Mouse (Mus musculus) heart, embryonic 15.5 days (tissue): Measurements from ENCODE around the gene Dapp1. TPM values are rescaled to one million over a fixed set of nuclear protein-coding genes. Genes with fewer than 3 reads are reported as not detected.
"Not testable (repeated sequence)": the region's sequence is repeated elsewhere in the genome, so short reads cannot be mapped to it uniquely, and the experiment has no call there.

Experiments used
- ATAC-seq: fragments of 200-750 bp; cut with Nextera tagmentation; replicated peaks from 2 replicates; pipeline ENCODE4 v1.8.0; 2017; ENCODE audit warnings: low read depth, moderate TSS enrichment; ENCODE audit not compliant: insufficient number of reproducible peaks, insufficient read depth, low FRiP score
- H3K27ac ChIP-seq: fragments of 300-500 bp; sonication (generic); 2 replicates; pipeline ENCODE4 v1.5.1; 2015; ENCODE audit warnings: mild to moderate bottlenecking, inconsistent platforms
- H3K27me3 ChIP-seq: fragments of 300-500 bp; sonication (generic); 2 replicates; pipeline ENCODE4 v1.6.1; 2015; ENCODE audit warnings: inconsistent platforms
- H3K36me3 ChIP-seq: fragments of 300-500 bp; sonication (generic); 2 replicates; pipeline ENCODE4 v1.6.1; 2015; ENCODE audit warnings: mild to moderate bottlenecking, inconsistent platforms
- H3K4me1 ChIP-seq: fragments of 300-500 bp; sonication (generic); replicated peaks from 2 replicates; pipeline ENCODE4 v1.6.1; 2015; ENCODE audit warnings: inconsistent platforms
- H3K4me2 ChIP-seq: fragments of 300-500 bp; sonication (generic); 2 replicates; pipeline ENCODE4 v1.6.1; 2015; ENCODE audit warnings: inconsistent platforms, mild to moderate bottlenecking, moderate library complexity
- H3K4me3 ChIP-seq: fragments of 300-500 bp; sonication (generic); 2 replicates; pipeline ENCODE4 v1.5.1; 2015; ENCODE audit warnings: mild to moderate bottlenecking, inconsistent platforms
- H3K9ac ChIP-seq: fragments of 300-500 bp; sonication (generic); 2 replicates; pipeline ENCODE4 v1.6.1; 2015; ENCODE audit warnings: mild to moderate bottlenecking, inconsistent platforms
- H3K9me3 ChIP-seq: fragments of 300-500 bp; sonication (generic); replicated peaks from 2 replicates; pipeline ENCODE4 v1.6.1; 2016; ENCODE audit warnings: inconsistent platforms
- WGBS: fragments of 180-500 bp; shearing (Covaris S2); methylation state at CpG from one replicate; pipeline ENCODE4 v1.1.7; 2015; ENCODE audit warnings: mixed read lengths; 5-methylcytosine and 5-hydroxymethylcytosine counted together
- polyA plus RNA-seq: library from polyadenylated mRNA; unstranded; fragments of >200 nt; fragmentation: Nextera tagmentation; extraction: Ambion mirVana; gene quantifications from 2 replicates; pipeline ENCODE4 v1.2.1, GENCODE M21; 2015

The Dapp1 gene
- polyA plus RNA-seq, 1 experiment from 2014 or later: 18.4 TPM

DNA sequence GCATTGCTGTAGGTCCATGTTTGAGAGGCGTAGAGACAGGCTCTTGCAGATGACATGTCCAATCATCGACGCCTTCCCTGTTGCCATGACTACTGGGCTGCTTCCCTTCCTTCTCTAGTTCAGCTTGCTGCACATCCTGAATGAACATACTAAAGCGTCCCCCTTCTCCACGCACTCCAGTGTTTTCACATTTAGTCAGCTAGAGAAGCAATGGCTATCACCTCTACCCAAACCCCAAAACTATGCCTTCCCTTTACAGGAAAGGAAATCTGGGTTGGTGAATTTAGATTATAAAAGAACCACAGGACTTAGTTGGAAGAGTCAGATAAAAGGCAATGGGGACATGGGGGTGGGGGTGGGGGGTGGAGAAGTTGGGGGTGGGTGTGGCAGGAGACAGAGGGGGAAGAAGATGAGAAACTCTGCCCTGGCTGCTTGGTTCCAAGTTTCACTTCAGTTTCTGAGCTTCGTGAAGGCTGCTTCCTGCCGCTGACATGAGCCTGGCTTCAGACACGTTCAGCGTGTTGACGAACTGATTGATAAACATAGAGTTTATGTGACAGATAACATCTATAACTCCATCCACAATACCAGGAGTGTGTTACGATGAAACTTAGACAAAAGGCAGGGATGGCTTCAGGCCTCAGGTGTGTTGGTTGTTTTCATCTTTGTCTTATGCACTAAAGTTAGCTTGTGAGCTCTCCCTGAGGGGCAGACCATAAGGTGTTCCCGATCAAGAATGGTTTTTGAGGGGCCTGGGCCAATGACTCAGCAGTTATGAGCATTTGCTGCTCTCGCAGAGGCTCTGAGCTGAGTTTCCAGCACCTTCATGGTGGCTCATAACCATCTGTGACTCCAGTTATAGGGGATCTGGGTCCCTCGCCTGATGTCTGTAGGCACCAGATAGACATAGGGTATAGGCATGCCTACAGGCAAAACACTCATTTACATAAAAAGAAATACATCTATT lies 28.1 kb downstream of the Dapp1 start:
- Histone ChIP-seq H3K36me3 (no peaks in the 10 kb centered on the region), H3K27ac (peak overlapping the region; percentile 72), H3K4me3 (no peak overlapping the region), H3K9me3 (no peaks in the 10 kb centered on the region), H3K4me1 (peaks cover 39% of the 10 kb centered on the region), H3K9ac (no peak overlapping the region), H3K27me3 (no peaks in the 10 kb centered on the region), H3K4me2 (no peak overlapping the region)
- ATAC-seq: peak; percentile 63; the same call in 1 of the 2 replicates
- 38% methylated on average over 14 of the region's 14 CpGs for WGBS

DNA sequence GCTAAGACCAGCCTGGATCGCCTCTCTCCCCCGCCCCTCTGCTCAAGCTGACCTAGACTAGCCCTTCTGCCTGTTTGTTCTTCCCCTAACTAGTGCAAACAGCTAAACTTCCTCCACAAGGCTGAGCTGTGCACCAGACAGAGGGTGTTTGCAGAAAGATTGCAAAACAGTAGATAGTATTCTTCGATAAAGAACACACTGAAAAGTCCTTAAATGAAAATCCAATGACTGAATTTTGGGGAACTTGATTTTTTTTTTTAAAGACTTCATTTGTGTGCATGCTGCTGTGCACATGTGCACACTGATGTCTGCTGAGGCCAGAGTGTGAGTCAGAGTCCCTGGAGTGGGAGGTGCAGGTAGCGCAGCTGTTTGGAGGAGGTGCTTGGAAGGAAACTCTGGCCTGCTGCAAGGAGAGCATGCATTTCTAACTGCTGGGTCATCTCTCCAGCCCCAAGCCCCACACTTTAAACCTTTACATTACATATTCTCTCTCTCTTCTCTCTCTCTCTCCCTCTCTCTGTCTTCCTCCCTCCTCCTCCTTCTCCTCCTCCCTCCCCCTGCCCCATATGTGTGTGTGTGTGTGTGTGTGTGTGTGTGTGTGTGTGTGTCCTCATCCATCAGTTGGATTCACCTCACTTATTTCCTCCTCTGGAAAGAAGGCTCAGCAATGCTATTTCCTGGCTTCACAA lies 29.0 kb downstream of the Dapp1 start:
- Histone ChIP-seq H3K4me1 (peaks cover 38% of the 10 kb centered on the region), H3K4me2 (no peak overlapping the region), H3K9me3 (no peaks in the 10 kb centered on the region), H3K27ac (peak overlapping the region; percentile 72), H3K4me3 (no peak overlapping the region), H3K9ac (no peak overlapping the region), H3K27me3 (no peaks in the 10 kb centered on the region), H3K36me3 (no peaks in the 10 kb centered on the region)
- peak; percentile 72 for ATAC-seq
- 42% methylated on average over 4 of the region's 4 CpGs for WGBS

DNA sequence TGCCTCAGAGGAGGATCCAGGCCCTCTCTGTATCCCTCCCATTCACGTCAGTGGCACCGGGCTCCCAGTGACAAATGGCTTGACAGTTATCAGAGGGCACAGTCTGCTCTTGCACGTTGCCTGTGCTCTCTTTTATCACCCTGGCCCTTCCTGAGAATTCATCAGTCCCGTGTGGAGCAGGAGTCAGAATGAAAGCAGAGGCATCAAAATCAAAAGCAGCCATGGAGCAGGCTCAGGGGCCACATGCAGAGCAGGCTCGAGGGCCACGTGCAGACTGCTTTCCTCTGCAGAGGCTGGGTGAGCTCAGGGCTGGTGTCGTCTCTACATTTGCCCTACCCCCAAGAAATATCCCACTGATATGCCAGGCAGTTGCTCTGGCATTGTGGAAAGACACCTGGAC lies 29.5 kb downstream of the Dapp1 start:
- no peak overlapping the region for H3K4me3 ChIP-seq
- no peaks in the 10 kb centered on the region for H3K9me3 ChIP-seq
- 23% methylated on average over 7 of the region's 7 CpGs for WGBS
- H3K9ac ChIP-seq: no peak overlapping the region
- H3K4me1 ChIP-seq: peaks cover 38% of the 10 kb centered on the region
- peak overlapping the region; percentile 72 for H3K27ac ChIP-seq
- ATAC-seq: no peak
- H3K36me3 ChIP-seq: no peaks in the 10 kb centered on the region
- no peak overlapping the region for H3K4me2 ChIP-seq
- H3K27me3 ChIP-seq: no peaks in the 10 kb centered on the region

DNA sequence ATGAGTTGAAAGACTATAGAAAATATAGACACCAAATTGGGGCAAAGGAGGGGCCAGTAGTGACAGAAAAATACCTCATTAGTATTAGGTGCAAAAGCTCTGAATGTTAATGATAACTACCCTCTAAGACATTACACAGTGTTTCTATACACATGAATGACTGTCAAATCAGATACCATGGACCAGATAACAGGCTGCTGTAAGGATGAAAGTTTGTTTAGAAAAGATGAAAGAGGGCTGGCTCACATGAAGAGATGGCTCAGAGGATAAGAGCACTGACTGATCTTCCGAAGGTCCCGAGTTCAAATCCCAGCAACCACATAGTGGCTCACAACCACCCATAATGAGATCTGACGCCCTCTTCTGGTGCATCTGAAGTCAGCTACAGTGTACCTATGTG lies 30.0 kb downstream of the Dapp1 start:
- H3K27me3 ChIP-seq, H3K9me3 ChIP-seq, H3K36me3 ChIP-seq, H3K27ac ChIP-seq, H3K4me3 ChIP-seq, H3K9ac ChIP-seq, ATAC-seq, H3K4me2 ChIP-seq: not testable (repeated sequence)
- WGBS: 85% methylated on average over 3 of the region's 3 CpGs
- peaks cover 38% of the 10 kb centered on the region for H3K4me1 ChIP-seq

DNA sequence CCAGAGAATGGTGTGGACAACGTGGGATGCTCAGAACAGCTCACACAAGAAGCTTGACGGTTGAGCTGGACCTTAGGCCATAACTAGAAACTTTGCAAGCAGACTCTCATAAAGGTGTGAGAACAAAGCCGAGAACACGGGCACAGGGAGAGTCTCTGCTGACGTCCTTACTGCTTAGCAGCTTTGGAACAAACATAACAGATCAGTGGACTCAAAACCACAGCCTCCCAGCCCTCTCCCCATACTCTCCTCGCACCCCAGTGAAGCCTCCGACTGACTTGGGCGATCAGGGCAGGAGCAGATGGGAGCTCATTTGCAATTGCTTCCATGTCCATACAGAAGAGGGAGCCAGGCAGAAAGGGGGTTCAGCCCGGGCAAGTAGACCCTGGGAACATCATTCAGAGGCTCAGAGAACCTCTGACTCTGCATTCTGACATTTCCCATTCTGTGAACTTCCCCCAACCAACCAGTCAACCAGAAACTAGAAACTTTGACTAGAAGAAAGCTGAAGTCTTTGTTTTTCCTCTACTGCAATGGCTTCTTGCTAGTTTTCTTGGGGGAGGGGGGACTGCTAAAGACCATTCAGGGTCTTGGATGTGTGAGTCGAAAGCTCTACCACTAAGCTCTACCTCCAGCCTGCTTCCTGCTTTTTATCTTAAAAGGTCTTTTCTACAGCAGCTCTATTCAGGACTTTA lies 31.0 kb downstream of the Dapp1 start:
- H3K27ac ChIP-seq: no peak overlapping the region
- no peak overlapping the region for H3K9ac ChIP-seq
- no peak overlapping the region for H3K4me2 ChIP-seq
- ATAC-seq: no peak
- H3K4me1 ChIP-seq: peaks cover 31% of the 10 kb centered on the region
- H3K36me3 ChIP-seq: no peaks in the 10 kb centered on the region
- no peaks in the 10 kb centered on the region for H3K9me3 ChIP-seq
- WGBS: 75% methylated on average over 10 of the region's 10 CpGs
- H3K4me3 ChIP-seq: no peak overlapping the region
- H3K27me3 ChIP-seq: no peaks in the 10 kb centered on the region

DNA sequence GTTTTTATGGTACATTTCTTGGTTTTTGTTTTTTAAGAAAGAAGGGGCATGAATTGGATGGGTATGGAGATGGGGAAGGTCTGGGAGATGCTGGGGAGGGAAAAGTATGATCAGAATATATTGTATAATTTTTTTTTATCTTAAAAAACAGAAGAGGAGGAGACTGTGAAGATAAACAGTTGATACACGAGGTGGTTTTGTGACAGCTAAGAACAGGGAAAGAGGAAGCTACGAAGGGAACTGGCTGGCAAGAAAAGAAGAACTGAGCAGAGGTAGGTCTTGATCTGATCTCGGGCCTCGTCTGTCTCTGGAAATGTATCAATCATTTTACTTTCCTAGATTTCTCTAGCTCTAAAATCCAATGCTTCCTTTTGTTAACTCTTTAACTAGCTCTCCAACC lies 33.8 kb downstream of the Dapp1 start:
- no peaks in the 10 kb centered on the region for H3K9me3 ChIP-seq
- no peak overlapping the region for H3K9ac ChIP-seq
- no peak for ATAC-seq
- no peaks in the 10 kb centered on the region for H3K27me3 ChIP-seq
- no peaks in the 10 kb centered on the region for H3K36me3 ChIP-seq
- H3K4me1 ChIP-seq: peaks cover 18% of the 10 kb centered on the region
- WGBS: 79% methylated on average over 4 of the region's 4 CpGs
- H3K4me2 ChIP-seq: no peak overlapping the region
- H3K27ac ChIP-seq: no peak overlapping the region
- H3K4me3 ChIP-seq: no peak overlapping the region

- WGBS: 87% methylated on average over 3 of the region's 3 CpGs
- Histone ChIP-seq H3K4me1 (peaks cover 11% of the 10 kb centered on the region), H3K9me3 (no peaks in the 10 kb centered on the region), H3K27ac (no peak overlapping the region), H3K9ac (no peak overlapping the region), H3K4me2 (no peak overlapping the region), H3K36me3 (no peaks in the 10 kb centered on the region), H3K27me3 (no peaks in the 10 kb centered on the region), H3K4me3 (no peak overlapping the region)
- no peak for ATAC-seq
These were observed 34.5 kb downstream of the Dapp1 start for GRCm38 (mm10) chr3:137946827-137947226.

GRCm38 (mm10) chr3:137943737-137944154 lies 37.6 kb downstream of the Dapp1 start:
- H3K9me3 ChIP-seq: no peaks in the 10 kb centered on the region
- H3K4me3 ChIP-seq: no peak overlapping the region
- no peak overlapping the region for H3K4me2 ChIP-seq
- H3K27ac ChIP-seq: no peak overlapping the region
- no peaks in the 10 kb centered on the region for H3K27me3 ChIP-seq
- H3K9ac ChIP-seq: no peak overlapping the region
- ATAC-seq: no peak
- no peaks in the 10 kb centered on the region for H3K36me3 ChIP-seq
- peaks cover 24% of the 10 kb centered on the region for H3K4me1 ChIP-seq
- 81% methylated on average over 6 of the region's 6 CpGs for WGBS

DNA sequence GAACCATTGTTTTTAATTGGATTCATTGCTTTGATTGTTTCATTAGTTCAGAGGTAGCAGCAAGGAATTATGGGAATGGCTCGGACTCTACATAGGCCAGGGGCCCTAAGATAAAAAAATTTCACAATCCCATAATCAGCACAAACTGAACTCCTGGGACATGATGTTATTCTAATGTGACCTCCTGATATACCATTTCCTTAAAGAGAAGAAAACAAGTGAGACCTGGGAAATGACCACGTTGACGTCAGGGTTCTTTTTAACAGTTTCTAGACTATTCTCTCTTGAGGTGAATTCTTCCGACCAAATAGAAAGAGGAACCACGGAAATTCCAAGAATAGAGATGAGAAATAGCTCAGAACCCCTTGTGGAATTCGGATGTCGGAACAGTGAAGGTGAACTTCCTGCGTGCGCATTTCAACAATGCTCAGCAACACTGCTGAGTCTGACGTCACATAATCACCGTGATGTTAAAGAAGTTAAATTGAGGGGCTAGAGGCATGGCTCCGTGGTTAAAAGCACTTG lies 39.2 kb downstream of the Dapp1 start:
- peak overlapping the region; percentile 93 for H3K27ac ChIP-seq
- no peaks in the 10 kb centered on the region for H3K27me3 ChIP-seq
- H3K4me3 ChIP-seq: no peak overlapping the region
- H3K4me2 ChIP-seq: no peak overlapping the region
- no peaks in the 10 kb centered on the region for H3K9me3 ChIP-seq
- ATAC-seq: no peak
- no peaks in the 10 kb centered on the region; the same call in 1 of the 2 replicates for H3K36me3 ChIP-seq
- peaks cover 17% of the 10 kb centered on the region for H3K4me1 ChIP-seq
- no peak overlapping the region for H3K9ac ChIP-seq
- WGBS: 74% methylated on average over 12 of the region's 12 CpGs

DNA sequence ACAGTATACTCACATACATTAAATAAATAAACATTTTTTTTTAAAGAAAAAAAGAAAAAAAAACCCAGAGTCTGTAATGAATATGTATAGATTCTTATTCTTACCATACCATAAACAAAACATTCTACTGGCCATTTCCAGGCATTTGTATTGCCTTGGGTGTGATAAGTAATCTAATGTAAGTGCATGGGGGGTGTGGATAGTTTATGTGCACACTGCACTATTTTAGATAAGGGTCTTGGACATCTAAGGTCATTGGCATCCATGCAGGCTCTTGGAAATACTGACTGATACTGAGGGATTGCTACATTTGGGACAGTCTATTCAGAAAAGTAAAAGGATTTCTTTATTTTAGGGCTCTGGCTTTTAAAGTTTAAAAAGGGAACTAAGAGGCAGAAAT lies 39.8 kb downstream of the Dapp1 start:
- H3K27ac ChIP-seq: peak overlapping the region; percentile 93
- H3K27me3 ChIP-seq: no peaks in the 10 kb centered on the region
- no peaks in the 10 kb centered on the region; the same call in 1 of the 2 replicates for H3K36me3 ChIP-seq
- H3K4me1 ChIP-seq: peaks cover 17% of the 10 kb centered on the region
- ATAC-seq: no peak
- no peak overlapping the region for H3K4me3 ChIP-seq
- no peak overlapping the region for H3K9ac ChIP-seq
- no peaks in the 10 kb centered on the region for H3K9me3 ChIP-seq
- H3K4me2 ChIP-seq: no peak overlapping the region

DNA sequence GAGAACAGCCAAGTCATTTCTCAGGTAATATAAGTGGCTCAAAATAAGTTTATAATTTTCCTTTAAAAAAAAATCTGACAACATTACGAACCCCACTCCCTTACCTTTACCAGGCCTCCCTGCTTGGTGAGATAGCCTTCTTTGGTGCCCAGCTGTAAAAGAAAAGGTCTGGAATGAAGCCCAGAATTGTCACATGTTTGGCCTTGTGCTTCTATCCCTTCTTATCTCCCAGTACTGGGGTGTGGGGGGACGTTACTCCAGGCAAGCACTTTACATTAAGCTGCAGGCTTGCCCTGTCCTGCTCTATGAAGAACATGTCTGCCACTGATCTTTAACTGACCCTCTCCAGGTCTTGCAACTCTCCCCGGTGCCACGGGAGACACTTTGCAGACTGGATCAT lies 40.6 kb downstream of the Dapp1 start:
- H3K4me1 ChIP-seq: peaks cover 17% of the 10 kb centered on the region
- peak overlapping the region; percentile 93 for H3K27ac ChIP-seq
- H3K4me2 ChIP-seq: peak overlapping the region; percentile 35
- ATAC-seq: peak; percentile 92
- no peak overlapping the region for H3K4me3 ChIP-seq
- no peaks in the 10 kb centered on the region for H3K9me3 ChIP-seq
- no peaks in the 10 kb centered on the region for H3K27me3 ChIP-seq
- H3K9ac ChIP-seq: no peak overlapping the region
- 21% methylated on average over 4 of the region's 4 CpGs for WGBS
- H3K36me3 ChIP-seq: no peaks in the 10 kb centered on the region; the same call in 1 of the 2 replicates
